Mouse (Mus musculus) heart, embryonic 11.5 days (tissue): Measurements from ENCODE around the gene Plekhg6. TPM values are rescaled to one million over a fixed set of nuclear protein-coding genes. Genes with fewer than 3 reads are reported as not detected.

Source experiments
- ATAC-seq: fragments of 200-750 bp; cut with Nextera tagmentation; replicated peaks from 2 replicates; pipeline ENCODE4 v1.8.0; 2017; ENCODE audit warnings: moderate library complexity; ENCODE audit not compliant: insufficient number of reproducible peaks, low FRiP score, low TSS enrichment
- H3K27ac ChIP-seq: fragments of 300-500 bp; sonication (generic); 2 replicates; pipeline ENCODE4 v1.5.1; 2014; ENCODE audit warnings: mild to moderate bottlenecking, low read depth, low read length
- H3K27me3 ChIP-seq: fragments of 300-500 bp; sonication (generic); 2 replicates; pipeline ENCODE4 v1.6.1; 2014; ENCODE audit warnings: mild to moderate bottlenecking, low read length, mixed read lengths; ENCODE audit not compliant: control insufficient read depth, insufficient read depth
- H3K36me3 ChIP-seq: fragments of 300-500 bp; sonication (generic); 2 replicates; pipeline ENCODE4 v1.6.1; 2014; ENCODE audit warnings: mild to moderate bottlenecking, low read length, moderate library complexity, mixed read lengths; ENCODE audit not compliant: control insufficient read depth, insufficient read depth
- H3K4me1 ChIP-seq: fragments of 300-500 bp; sonication (generic); 2 replicates; pipeline ENCODE4 v1.6.1; 2014; ENCODE audit warnings: low read length; ENCODE audit not compliant: control insufficient read depth, insufficient read depth
- H3K4me2 ChIP-seq: fragments of 300-500 bp; sonication (generic); 2 replicates; pipeline ENCODE4 v1.6.1; 2014; ENCODE audit warnings: mild to moderate bottlenecking, moderate library complexity
- H3K4me3 ChIP-seq: fragments of 300-500 bp; sonication (generic); 2 replicates; pipeline ENCODE4 v1.5.1; 2014; ENCODE audit warnings: low read depth, low read length
- H3K9ac ChIP-seq: fragments of 300-500 bp; sonication (generic); 2 replicates; pipeline ENCODE4 v1.6.1; 2014; ENCODE audit warnings: mild to moderate bottlenecking, low read depth, low read length, moderate library complexity
- H3K9me3 ChIP-seq: fragments of 300-500 bp; sonication (generic); replicated peaks from 2 replicates; pipeline ENCODE4 v1.6.1; 2016; ENCODE audit warnings: low read length; ENCODE audit not compliant: control insufficient read depth
- WGBS: fragments of 180-500 bp; shearing (Covaris S2); extraction: QIAGEN DNeasy Blood & Tissue Kit; methylation state at CpG from one replicate; pipeline ENCODE4 v1.1.7; 2014; ENCODE audit not compliant: insufficient replicate concordance; 5-methylcytosine and 5-hydroxymethylcytosine counted together
- polyA plus RNA-seq: library from polyadenylated mRNA; unstranded; fragments of >200 nt; fragmentation: Nextera tagmentation; extraction: Ambion mirVana; gene quantifications from 2 replicates; pipeline ENCODE4 v1.2.1, GENCODE M21; 2014

The Plekhg6 gene
- polyA plus RNA-seq, 1 experiment from 2014 or later: not detected

DNA sequence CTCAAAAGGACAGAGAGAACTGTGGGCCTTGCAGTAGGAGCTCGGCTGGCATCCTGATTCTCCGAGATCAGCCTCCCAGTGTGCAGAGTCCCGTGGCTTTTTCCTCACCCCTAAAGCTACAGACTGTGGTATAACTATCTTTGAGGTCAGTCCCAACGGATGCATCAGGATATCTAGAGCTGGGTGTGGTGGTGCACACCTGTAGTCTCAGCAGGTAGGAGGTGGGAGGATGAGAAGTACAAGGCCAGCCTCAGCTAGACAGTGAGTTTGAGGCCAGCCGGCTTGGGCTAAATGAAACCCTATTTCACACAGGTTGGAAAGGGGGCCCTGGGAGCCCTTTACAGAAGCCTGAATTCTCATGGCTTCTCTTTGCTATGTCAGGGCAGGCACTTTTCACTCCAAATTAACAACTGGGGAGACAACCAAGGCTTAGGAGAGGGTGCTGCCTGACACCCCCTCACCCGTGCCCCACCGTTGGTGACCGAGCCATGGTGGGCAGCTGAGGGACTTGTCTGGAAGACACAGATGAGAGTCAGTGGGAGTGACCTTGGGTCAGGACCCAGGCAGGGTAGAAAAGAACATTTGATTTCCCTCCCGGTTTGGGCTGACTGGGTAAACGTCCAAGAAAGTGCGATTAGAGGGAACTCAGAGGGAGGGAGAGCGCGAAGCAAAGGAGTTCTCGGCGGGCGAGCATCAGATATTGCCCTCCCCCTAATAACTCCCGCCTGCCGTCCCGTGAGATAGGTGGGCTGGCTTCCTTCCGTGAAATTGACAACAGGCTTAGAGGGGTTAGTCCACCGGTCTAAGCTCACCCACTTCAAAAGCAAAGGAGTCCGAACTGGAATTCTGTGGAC is 31.6 kb downstream of the Plekhg6 start, which contains the start of gene Tnfrsf1a:
TSS of gene Tnfrsf1a (plus strand) at position 642 of the 854 bp plus-strand sequence.
- H3K36me3 ChIP-seq: no peaks in the 10 kb centered on the region
- peak within 1 kb of the TSS; percentile 82 for H3K9ac ChIP-seq
- peak within 1 kb of the TSS; percentile 63 for H3K4me3 ChIP-seq
- H3K27ac ChIP-seq: peak within 1 kb of the TSS; percentile 6; the same call in 1 of the 2 replicates
- H3K27me3 ChIP-seq: 0 out of 2 replicates have a peak, but pooled peaks cover 4% of the 10 kb centered on the region
- WGBS: 6% methylated on average over 22 of the region's 22 CpGs
- no peak; the same call in 1 of the 2 replicates for ATAC-seq
- H3K4me1 ChIP-seq: peaks cover 30% of the 10 kb centered on the region
- H3K4me2 ChIP-seq: peak within 1 kb of the TSS; percentile 82
- H3K9me3 ChIP-seq: no peaks in the 10 kb centered on the region

DNA sequence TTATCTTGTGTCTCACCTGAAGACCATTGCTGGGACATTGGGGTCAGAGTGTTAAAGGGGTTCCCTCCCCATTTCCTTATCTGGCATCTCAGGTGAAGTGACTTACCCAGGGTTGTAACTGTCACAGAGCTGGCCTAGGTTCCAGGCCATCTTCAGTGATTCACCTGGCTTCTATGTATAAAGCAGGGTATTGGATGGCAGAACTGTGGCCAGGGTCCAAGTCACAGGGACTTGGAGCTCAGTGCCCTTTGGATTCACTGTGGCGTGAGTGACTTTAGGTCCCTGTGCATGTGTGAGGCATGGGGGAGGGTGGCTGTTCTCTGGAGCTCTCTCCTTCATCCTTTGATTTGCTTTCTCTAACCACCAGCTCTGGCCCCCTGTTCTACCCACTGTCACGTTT is 34.6 kb downstream of the Plekhg6 start:
- Histone ChIP-seq H3K36me3 (no peaks in the 10 kb centered on the region), H3K9me3 (no peaks in the 10 kb centered on the region), H3K9ac (no peak overlapping the region), H3K4me1 (peaks cover 13% of the 10 kb centered on the region), H3K27ac (no peak overlapping the region), H3K27me3 (peaks cover 4% of the 10 kb centered on the region; the same call in 1 of the 2 replicates), H3K4me3 (no peak overlapping the region), H3K4me2 (no peak overlapping the region)
- ATAC-seq: no peak
- 58% methylated on average over 2 of the region's 2 CpGs for WGBS

GRCm38 (mm10) chr6:125345625-125346024 is 35.0 kb downstream of the Plekhg6 start:
- Histone ChIP-seq H3K36me3 (no peaks in the 10 kb centered on the region), H3K9me3 (no peaks in the 10 kb centered on the region), H3K4me1 (peaks cover 10% of the 10 kb centered on the region), H3K9ac (no peak overlapping the region), H3K4me3 (no peak overlapping the region), H3K27ac (no peak overlapping the region), H3K27me3 (peaks cover 4% of the 10 kb centered on the region; the same call in 1 of the 2 replicates), H3K4me2 (no peak overlapping the region)
- no peak for ATAC-seq
- WGBS: 66% methylated on average over 1 of the region's 1 CpGs

DNA sequence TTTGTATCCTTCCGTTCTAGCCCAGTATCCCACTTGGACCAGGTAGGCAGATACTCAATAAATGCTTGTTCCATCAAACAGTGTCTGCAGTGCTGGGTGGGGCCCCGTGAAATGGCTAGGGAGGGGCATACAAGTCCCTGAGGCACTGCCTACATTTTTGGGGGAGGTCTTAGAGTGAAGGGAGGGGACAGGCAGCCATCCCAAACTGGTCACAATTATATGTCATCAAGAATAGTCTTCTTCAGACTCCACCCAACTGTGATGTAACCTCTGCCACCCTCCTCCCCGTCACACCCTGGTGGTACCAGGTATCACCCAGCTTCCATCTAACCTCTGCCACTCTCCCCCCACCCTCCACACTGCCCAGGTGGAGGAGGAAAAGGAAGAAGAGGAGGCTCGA is 35.7 kb downstream of the Plekhg6 start:
- ATAC-seq: no peak
- no peak overlapping the region for H3K9ac ChIP-seq
- 62% methylated on average over 4 of the region's 4 CpGs for WGBS

GRCm38 (mm10) chr6:125344084-125344483 is 36.5 kb downstream of the Plekhg6 start:
- Histone ChIP-seq H3K27ac (no peak overlapping the region), H3K4me1 (peaks cover 12% of the 10 kb centered on the region), H3K36me3 (no peaks in the 10 kb centered on the region), H3K4me2 (no peak overlapping the region), H3K9me3 (no peaks in the 10 kb centered on the region), H3K4me3 (no peak overlapping the region), H3K9ac (no peak overlapping the region), H3K27me3 (peaks cover 4% of the 10 kb centered on the region; the same call in 1 of the 2 replicates)
- ATAC-seq: no peak
- 38% methylated on average over 8 of the region's 8 CpGs for WGBS

More for the DNA sequence above, 35.7 kb downstream of the Plekhg6 start:
- Histone ChIP-seq H3K4me3 (no peak overlapping the region), H3K4me1 (peaks cover 14% of the 10 kb centered on the region), H3K4me2 (no peak overlapping the region), H3K27me3 (peaks cover 4% of the 10 kb centered on the region; the same call in 1 of the 2 replicates), H3K27ac (no peak overlapping the region), H3K36me3 (no peaks in the 10 kb centered on the region), H3K9me3 (no peaks in the 10 kb centered on the region)

GRCm38 (mm10) chr6:125342198-125342597 is 38.4 kb downstream of the Plekhg6 start:
- H3K9ac ChIP-seq: no peak overlapping the region
- H3K27me3 ChIP-seq: peaks cover 4% of the 10 kb centered on the region; the same call in 1 of the 2 replicates
- H3K27ac ChIP-seq: no peak overlapping the region
- WGBS: 65% methylated on average over 3 of the region's 3 CpGs
- no peaks in the 10 kb centered on the region for H3K9me3 ChIP-seq
- no peak overlapping the region for H3K4me3 ChIP-seq
- H3K4me2 ChIP-seq: no peak overlapping the region
- no peak for ATAC-seq
- H3K4me1 ChIP-seq: peaks cover 6% of the 10 kb centered on the region; the same call in 1 of the 2 replicates
- no peaks in the 10 kb centered on the region for H3K36me3 ChIP-seq

DNA sequence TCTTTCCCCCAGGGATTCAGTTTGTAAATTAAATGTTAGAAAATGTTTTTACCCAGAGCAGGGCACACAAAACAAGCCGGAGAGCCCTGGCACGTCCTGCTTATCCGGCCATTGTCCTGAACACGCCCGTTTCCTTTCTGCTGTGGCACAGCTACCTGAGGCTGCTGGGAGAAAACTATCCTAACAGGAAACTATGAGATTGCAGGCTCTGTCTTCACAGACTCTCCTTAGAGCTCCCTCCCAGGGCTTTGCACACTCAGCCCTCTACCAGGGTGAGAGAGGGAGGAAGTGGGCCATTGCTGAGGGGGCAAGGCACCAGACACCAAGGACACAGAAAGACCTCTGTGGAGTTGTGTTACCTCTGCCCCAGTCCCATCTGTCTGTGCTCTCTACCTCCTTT is 40.3 kb downstream of the Plekhg6 start:
- Histone ChIP-seq H3K27ac (peak overlapping the region; percentile 67), H3K9me3 (no peaks in the 10 kb centered on the region), H3K9ac (no peak overlapping the region), H3K4me3 (no peak overlapping the region), H3K36me3 (no peaks in the 10 kb centered on the region), H3K4me2 (no peak overlapping the region), H3K4me1 (peaks cover 6% of the 10 kb centered on the region; the same call in 1 of the 2 replicates), H3K27me3 (peaks cover 4% of the 10 kb centered on the region; the same call in 1 of the 2 replicates)
- 58% methylated on average over 5 of the region's 5 CpGs for WGBS
- ATAC-seq: no peak

GRCm38 (mm10) chr6:125338791-125339660 is 41.6 kb downstream of the Plekhg6 start:
- no peak for ATAC-seq
- WGBS: 59% methylated on average over 9 of the region's 9 CpGs
- peaks cover 3% of the 10 kb centered on the region; the same call in 1 of the 2 replicates for H3K27me3 ChIP-seq
- H3K36me3 ChIP-seq: no peaks in the 10 kb centered on the region
- H3K9me3 ChIP-seq: no peaks in the 10 kb centered on the region
- H3K4me1 ChIP-seq: peaks cover 6% of the 10 kb centered on the region; the same call in 1 of the 2 replicates
- H3K9ac ChIP-seq: no peak overlapping the region
- no peak overlapping the region; the same call in 1 of the 2 replicates for H3K27ac ChIP-seq
- H3K4me2 ChIP-seq: no peak overlapping the region
- H3K4me3 ChIP-seq: no peak overlapping the region
